Mouse (Mus musculus): Measurements from ENCODE around the gene Bcl2a1c. TPM values are rescaled to one million over a fixed set of nuclear protein-coding genes. Genes with fewer than 3 reads are reported as not detected.
"Not testable (repeated sequence)": the region's sequence is repeated elsewhere in the genome, so short reads cannot be mapped to it uniquely, and the experiment has no call there.

Gene Bcl2a1c
- not detected for total RNA-seq (2021)
- polyA plus RNA-seq (2012; rRNA removed) = not detected in 2 replicates
- long read RNA-seq = 0 reads

DNA sequence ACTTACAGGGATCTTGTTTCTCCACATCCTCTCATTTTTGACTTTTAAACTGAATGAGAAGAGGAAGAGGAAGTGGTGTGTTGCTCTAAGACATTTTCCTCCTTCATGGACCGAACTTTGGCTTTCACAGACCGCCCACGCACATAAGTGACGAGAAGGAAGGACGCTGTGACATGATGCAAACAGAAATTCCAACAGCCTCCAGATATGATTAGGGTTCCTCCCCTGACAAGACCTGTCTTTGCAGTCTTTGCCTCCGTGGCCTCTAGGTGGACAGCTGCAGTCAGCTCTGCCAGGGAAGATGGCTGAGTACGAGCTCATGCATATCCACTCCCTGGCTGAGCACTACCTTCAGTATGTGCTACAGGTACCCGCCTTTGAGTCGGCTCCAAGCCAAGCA, at the start of gene Bcl2a1c:
Gene Bcl2a1c, plus strand, starts transcription at position 281 of the 400 bp plus-strand sequence.
- DNase-seq = not testable (repeated sequence)

DNA sequence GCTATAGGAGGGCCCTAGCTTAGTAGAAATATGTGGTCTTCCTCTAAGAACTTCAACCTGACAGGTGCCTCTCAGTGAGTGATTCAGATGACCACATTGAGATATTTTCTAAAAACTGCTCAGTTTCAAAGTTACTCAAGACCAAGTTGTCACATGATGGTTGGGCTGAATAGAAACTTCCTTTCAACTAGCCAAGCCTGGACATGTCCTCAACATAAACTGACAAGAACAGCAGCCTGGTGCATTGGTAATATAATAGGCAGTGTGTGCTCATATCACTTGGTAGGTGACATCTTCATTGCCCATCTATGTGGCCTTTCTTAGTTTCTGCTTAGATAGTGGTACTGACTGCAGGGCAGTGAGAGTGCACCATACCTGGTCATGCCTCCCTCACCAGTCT, 24.0 kb upstream of the Bcl2a1c start:
- not testable (repeated sequence) for DNase-seq

DNA sequence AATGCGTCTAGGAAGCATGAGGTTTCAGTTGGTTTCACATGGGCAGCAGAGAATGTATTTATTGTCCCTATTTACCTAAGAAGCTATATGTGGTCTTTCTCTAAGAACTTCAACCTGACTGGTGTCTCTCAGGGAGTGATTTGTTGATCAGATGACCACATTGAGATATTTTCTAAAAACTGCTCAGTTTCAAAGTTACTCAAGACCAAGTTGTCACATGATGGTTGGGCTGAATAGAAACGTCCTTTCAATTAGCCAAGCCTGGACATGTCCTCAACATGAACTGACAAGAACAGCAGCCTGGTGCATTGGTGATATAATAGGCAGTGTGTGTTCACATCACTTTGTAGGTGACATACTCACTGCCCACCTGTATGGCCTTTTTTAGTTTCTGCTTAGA, 18.2 kb upstream of the Bcl2a1c start:
- DNase-seq = not testable (repeated sequence)

DNA sequence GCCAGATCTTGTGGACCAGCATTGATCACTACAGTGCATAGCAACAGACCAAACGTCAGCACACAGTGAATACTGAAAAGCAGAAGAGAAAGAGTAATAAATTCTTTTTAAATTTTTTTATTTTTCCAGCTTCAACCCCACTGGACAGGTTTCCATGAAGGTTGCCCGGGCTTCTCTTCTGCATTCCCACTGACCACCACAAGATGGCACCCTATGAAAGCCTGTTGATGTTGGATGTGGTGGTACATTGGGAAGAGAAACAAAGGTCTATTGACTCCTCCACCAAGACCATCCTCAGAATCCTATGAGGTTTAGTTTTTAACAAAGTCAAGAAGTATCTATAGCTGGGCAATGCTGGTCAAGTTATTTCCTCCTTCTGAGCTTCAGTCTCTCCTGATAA, 11.9 kb upstream of the Bcl2a1c start:
- DNase-seq = peak; percentile 48

DNA sequence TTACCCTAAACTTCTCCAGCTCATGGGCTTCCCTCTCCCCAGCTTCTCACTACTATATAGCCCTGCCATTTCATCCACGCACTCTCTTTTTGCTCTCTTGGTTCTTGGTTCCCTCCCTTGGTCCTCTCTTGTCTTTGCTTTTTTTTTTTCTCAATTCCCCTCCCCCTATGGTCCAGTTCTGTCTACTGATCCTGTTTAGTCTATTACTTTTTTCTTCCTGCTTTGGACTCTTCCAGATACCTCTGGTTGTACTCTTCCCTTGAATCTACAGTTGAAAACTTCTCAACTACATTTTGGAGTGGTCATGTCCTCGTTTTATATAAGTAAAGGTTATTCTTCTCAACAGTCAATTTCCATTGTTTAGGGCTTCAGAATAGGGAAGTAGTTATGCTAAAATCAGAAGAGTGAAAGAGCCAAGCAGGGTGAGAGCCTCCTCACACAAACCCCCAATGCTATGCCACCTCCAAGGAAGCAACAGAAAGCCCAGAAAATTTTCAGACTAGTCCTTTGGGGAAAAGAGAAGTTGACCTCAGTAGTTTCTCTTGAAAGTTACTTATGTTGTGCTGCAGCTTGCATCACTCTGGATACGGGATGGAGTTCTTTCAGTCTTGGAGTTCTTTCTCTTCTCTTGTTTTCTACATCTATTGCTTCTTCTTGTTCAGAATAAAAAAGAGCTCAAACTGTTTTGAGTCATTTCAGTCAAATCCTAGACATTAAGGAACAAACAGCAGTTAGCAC, 3.8 kb upstream of the Bcl2a1c start:
- no peak for DNase-seq

DNA sequence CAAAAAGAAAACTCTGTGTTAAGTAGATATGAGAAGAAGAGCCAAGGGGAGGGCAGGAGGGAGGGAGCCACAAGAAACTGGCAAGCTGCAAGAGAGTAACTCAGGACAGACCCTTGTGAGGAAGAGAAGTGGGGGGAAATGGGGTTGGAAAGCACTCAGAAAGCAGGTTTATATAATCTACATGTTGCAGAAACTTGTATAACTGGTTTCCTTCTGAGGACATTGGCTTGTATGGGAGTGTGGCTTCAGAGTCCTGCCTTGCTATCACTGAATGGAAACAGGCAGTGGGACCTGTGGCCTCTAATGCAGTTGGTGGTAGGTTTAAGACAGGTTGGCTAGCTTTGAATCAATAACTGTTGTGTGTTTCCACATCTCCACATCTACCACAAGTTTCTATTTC, 1.6 kb upstream of the Bcl2a1c start:
- DNase-seq = not testable (repeated sequence)

DNA sequence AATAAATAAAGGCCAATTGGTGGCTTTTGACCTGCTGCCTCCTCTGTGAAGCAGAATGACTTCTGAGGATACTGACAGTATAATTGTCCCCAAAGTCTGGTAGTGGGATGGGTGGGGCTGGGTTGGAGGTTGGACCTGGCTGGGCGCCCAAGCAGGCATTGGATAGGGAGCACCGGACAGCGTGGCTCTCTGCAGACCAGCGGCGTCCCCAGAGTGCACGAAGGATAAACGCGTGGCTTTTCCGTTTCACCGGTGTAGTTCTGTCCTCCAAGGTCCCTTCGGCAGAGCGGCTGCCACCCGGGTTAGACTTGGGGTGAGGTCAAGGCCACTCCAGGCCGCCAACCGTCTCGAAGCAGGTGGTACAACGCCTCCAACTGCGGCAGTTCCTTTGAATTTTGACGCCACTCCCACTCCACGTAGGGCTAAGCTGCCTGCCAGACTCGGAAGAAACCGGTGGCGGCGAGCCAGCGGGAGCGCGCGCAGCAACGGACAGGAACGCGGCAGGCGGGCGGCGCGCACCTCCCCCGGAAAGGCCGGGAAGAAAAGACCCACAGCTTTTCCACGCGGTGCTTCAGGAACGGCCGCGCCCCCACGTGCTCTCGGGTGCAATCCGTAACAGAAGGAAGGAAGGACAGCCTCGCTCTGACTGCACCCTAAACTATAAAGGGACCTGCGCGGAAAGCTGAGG, 38.0 kb downstream of the Bcl2a1c start:
- peak; percentile 93 for DNase-seq

DNA sequence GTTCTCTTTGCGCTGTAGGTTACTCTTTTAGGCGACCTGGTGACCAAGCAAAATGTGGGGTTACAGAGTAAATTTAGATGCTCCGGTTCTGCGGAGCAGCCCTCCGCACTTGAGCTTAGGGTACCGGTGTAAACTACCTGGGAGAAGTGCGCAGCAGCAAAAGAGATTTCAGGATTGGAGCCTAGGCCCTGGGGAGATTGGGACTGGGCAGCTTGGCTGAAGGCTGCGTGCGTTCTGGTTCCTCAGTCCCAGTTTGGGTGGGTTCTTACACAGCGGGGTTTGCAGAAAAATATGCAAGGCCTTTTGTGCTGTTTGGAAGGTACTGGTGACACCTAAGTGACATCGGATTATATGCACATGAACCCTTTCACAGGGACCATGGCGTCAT, 38.5 kb downstream of the Bcl2a1c start:
- no peak for DNase-seq

DNA sequence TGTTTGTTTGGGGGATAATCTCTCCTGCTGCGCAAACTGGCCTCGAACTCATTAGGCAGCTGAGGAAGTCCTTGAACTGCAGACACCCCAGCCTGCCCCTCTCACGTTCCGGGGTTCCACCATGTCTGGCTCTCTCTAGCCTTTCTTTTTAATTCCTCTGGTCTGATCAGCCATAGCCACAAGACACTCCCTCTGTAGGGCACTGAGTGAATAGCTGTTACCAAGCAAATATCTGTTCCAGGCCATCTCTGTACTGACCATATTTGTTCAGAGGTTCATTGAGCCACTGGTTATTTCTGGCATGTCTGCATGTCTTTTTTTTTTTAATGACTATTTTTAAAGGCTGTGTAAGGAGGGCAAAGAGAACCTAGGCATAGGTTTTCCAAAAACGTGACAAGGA, 39.5 kb downstream of the Bcl2a1c start:
- not testable (repeated sequence) for DNase-seq

DNA sequence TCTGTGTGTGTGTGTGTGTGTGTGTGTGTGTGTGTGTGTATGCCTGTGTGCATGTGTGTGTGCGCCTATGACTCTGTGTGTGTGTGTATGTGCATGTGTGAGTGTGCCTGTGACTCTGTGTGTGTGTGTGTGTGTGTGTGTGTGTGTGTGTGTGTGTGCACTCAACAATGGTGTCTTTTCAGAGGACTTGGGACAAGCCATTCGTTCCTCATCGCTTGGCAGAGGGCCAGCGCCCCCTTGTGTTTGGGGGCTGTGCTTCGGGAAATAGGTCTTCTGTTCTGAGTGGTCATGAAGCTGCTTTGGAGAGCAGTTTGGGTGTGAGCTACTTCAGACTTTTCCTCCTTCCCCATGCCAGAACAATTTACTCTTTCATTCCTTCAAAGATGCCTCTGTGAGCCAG, 41.8 kb downstream of the Bcl2a1c start:
- DNase-seq = not testable (repeated sequence)

DNA sequence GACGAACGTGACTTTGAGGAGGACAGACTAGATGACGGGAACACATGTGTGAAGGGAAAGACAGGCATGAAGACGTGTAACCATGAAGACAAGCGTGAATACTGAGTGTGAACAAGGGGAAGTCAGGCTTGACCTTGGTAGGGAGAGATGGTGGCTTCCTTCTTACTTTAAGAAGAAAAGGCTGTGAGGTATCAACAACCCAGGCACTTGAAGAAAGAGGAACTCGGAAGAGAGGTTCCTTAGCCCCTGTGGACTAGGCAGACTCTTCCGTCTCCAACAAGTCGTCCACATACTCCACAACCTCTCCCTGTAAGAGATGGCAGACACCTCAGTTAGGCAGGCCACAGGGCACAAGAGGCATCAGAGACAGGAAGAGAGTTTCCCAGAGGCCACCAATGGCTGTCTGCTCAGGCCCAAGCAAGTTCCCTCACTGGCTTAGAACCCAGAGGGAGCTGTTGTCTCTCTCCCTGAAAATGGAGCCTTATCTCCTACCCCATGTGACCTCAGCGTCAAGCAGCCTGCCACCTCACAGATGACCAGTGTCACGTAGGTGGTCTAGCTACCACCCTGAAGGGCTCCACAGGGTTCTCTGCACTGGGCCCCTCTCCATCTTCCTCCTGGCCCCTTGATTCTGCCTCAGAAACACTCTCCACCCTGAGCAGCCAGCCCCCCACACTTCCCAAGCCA, 45.5 kb downstream of the Bcl2a1c start:
- DNase-seq = no peak

DNA sequence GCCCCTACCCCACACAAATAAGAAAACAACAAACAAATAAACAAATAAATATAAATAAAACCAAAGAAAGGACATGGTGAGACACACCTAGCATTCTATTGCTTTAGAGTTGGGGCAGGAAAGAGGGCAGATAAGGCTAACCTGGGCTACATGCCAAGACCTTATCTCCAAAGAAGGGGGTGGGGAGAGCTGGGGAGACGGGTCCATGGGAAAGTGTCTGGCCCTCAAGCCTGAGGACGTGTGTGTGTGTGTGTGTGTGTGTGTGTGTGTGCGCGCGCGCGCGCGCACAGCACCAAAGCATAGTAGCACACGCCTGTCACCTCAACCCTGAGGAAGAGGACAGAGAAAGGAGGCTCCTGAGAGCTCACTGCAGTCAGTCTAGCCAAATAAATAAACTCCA, 47.2 kb downstream of the Bcl2a1c start:
- no peak for DNase-seq

DNA sequence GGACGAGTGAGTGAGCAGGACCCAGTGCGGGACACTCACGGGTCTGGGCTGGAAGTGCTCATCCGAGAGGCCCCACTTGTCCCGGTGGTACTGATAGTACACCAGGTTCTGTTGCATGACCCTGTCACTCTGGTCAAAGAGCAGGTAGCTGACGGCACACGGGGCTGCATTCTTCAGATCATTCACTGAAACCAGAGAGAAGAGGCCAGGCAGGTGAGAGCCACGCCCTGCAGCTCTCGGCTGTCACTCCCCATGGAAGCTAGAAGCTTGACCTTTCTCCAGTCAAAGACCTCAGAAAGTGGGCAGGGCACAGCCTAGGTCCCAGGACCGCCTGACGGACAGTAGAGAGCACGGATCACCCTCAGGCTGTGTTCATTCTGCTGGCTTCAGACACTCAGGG, 49.9 kb downstream of the Bcl2a1c start:
- DNase-seq = no peak

Other genes starting within 250 kb of the Bcl2a1c start
- gene Crtap, start 60.5 kb downstream of the Bcl2a1c start, total RNA-seq (2021) = 100 to 1,000 TPM; 102 to 103 TPM
- gene Crtap, start 60.5 kb downstream of the Bcl2a1c start, polyA plus RNA-seq (2012; rRNA removed) = 405 and 495 TPM in 2 replicates
- 10 to 100 TPM; 30.9 to 34.1 TPM for gene Glb1, start 70.9 kb downstream of the Bcl2a1c start, total RNA-seq (2021)
- gene Glb1, start 70.9 kb downstream of the Bcl2a1c start, polyA plus RNA-seq (2012; rRNA removed) = 30.8 and 42.0 TPM in 2 replicates
- 1 to 10 TPM; 5.3 to 7.7 TPM for gene Tmppe, start 71.0 kb downstream of the Bcl2a1c start, total RNA-seq (2021)
- gene Tmppe, start 71.0 kb downstream of the Bcl2a1c start, polyA plus RNA-seq (2012; rRNA removed) = 6.2 and 7.1 TPM in 2 replicates
- gene Ccr4, start 174.8 kb downstream of the Bcl2a1c start, total RNA-seq (2021) = not detected
- gene Ccr4, start 174.8 kb downstream of the Bcl2a1c start, polyA plus RNA-seq (2012; rRNA removed) = not detected in 2 replicates
- gene C130032M10Rik, start 185.6 kb downstream of the Bcl2a1c start, total RNA-seq (2021) = under 1 TPM in 1 of 2 experiments, not detected in 1; 0.40 TPM
- gene C130032M10Rik, start 185.6 kb downstream of the Bcl2a1c start, polyA plus RNA-seq (2012; rRNA removed) = 0.75 TPM in 1 of 2 replicates, not detected in the other
- gene Trim71, start 234.2 kb downstream of the Bcl2a1c start, total RNA-seq (2021) = not detected
- 0.01 TPM in 1 of 2 replicates, not detected in the other for gene Trim71, start 234.2 kb downstream of the Bcl2a1c start, polyA plus RNA-seq (2012; rRNA removed)